8 mouse cellular contexts compared by ENCODE assay signal in genomic region chr4:152328691-152329090, GRCm38 (mm10). TPM values are rescaled to one million over a fixed set of nuclear protein-coding genes. Genes with fewer than 3 reads are reported as not detected.
DNase-seq lines count a peak whose midpoint lies in the region; ATAC-seq and TF ChIP-seq lines count a peak whose summit lies in the region.

No protein-coding gene starts in this region.

- no peak overlapping the region for H3K27ac ChIP-seq in left cerebral cortex, adult 2 months
- no peak overlapping the region for H3K27ac ChIP-seq in liver, postnatal 0 days (ENCODE audit: low read depth)

- TF ChIP-seq CTCF in left cerebral cortex, adult 2 months (IDR thresholded peaks at IDR 0.05) = peak; percentile 40; the same call in 1 of the 2 replicates
- TF ChIP-seq CTCF in liver, postnatal 0 days (IDR thresholded peaks at IDR 0.05; ENCODE audit: low read depth) = peak; percentile 63

- intact Hi-C loops in left cerebral cortex, adult 2 months (cut with DNase I) = loop anchor here (5.0 kb wide), 2 partner anchors 149 to 156 kb away; partner anchors contain the start of genes Kcnab2 and Nphp4
- intact Hi-C loops in left cerebral cortex, postnatal 36 days (cut with DNase I) = no loop called here
- intact Hi-C loops in gastrocnemius, postnatal 36 days (cut with DNase I) = no loop called here

- 71% methylated on average over 6 of the region's 6 CpGs for WGBS in liver, postnatal 0 days (ENCODE audit: insufficient replicate concordance)

- no peaks in the 10 kb centered on the region for H3K9me3 ChIP-seq in liver, postnatal 0 days (ENCODE audit: low read length)

- peaks cover 7% of the 10 kb centered on the region for H3K4me1 ChIP-seq in liver, postnatal 0 days (ENCODE audit: insufficient read depth)

- H3K27me3 ChIP-seq in liver, postnatal 0 days (ENCODE audit: insufficient read depth, low read length) = no peaks in the 10 kb centered on the region

- no peak for ATAC-seq in liver, postnatal 0 days

- peaks cover 50% of the 10 kb centered on the region for H3K36me3 ChIP-seq in liver, postnatal 0 days (replicated peaks; ENCODE audit: insufficient read depth, low read length)

- no peak overlapping the region for H3K4me2 ChIP-seq in liver, postnatal 0 days (ENCODE audit: low read depth, low read length)

- TF ChIP-seq EP300 in liver, postnatal 0 days (IDR thresholded peaks at IDR 0.05; ENCODE audit: low read depth) = no peak

- no peak overlapping the region for H3K4me3 ChIP-seq in left cerebral cortex, adult 2 months
- no peak overlapping the region for H3K4me3 ChIP-seq in liver, postnatal 0 days (ENCODE audit: low read depth, low read length)

- no peak overlapping the region for H3K9ac ChIP-seq in liver, postnatal 0 days (replicated peaks)

- peak; percentile 56 to 62 for DNase-seq in cerebellum, adult 18-20 months
- DNase-seq in cerebellum, adult 9-10 months = no peak
- DNase-seq in left cerebral cortex, adult 2 months (ENCODE audit: extremely low spot score in 1 of 2, low spot score in 2 of 2) = peak in 1 of 2 experiments; percentile 35
- DNase-seq in left cerebral cortex, postnatal 36 days (ENCODE audit: low spot score in 2 of 2) = no peak
- DNase-seq in adrenal gland, postnatal 14 days = peak; percentile 72
- DNase-seq in liver, postnatal 0 days = peak; percentile 67
- no peak for DNase-seq in left cerebral cortex, adult 9 months (ENCODE audit: low spot score in 2 of 2)
- DNase-seq in gastrocnemius, postnatal 36 days = no peak

RNA-seq across cellular contexts. Expression of gene Rpl22, which starts 3.1 kb away (rescaled TPM):
- 100 to 1,000 TPM; 171 to 172 TPM for total RNA-seq in left cerebral cortex, adult 2 months (2021)
- 100 to 1,000 TPM; 161 to 162 TPM for total RNA-seq in left cerebral cortex, postnatal 36 days (2021)
- 493 and 564 TPM in 2 replicates for total RNA-seq in adrenal gland, postnatal 14 days (2021)
- polyA plus RNA-seq in liver, postnatal 0 days (2015; fragmentation: Nextera tagmentation; extraction: Ambion mirVana) = 207 and 213 TPM in 2 replicates
- total RNA-seq in gastrocnemius, postnatal 36 days (2021) = 100 to 1,000 TPM; 165 to 223 TPM

RNA-seq across cellular contexts. Expression of gene Chd5, which starts 9.8 kb away (rescaled TPM):
- total RNA-seq in left cerebral cortex, adult 2 months (2021) = 100 to 1,000 TPM; 176 to 194 TPM
- total RNA-seq in left cerebral cortex, postnatal 36 days (2021) = 100 to 1,000 TPM; 162 to 195 TPM
- 7.1 and 8.0 TPM in 2 replicates for total RNA-seq in adrenal gland, postnatal 14 days (2021)
- polyA plus RNA-seq in liver, postnatal 0 days (2015; fragmentation: Nextera tagmentation; extraction: Ambion mirVana) = 0.38 TPM in 1 of 2 replicates, not detected in the other
- total RNA-seq in gastrocnemius, postnatal 36 days (2021) = under 1 TPM; 0.10 to 0.13 TPM

RNA-seq across cellular contexts. Expression of gene Rnf207, which starts 9.9 kb away (rescaled TPM):
- 10 to 100 TPM; 17.0 to 18.6 TPM for total RNA-seq in left cerebral cortex, adult 2 months (2021)
- total RNA-seq in left cerebral cortex, postnatal 36 days (2021) = 10 to 100 TPM; 10.2 to 17.0 TPM
- total RNA-seq in adrenal gland, postnatal 14 days (2021) = 0.26 TPM in 1 of 2 replicates, not detected in the other
- 0.13 TPM in 1 of 2 replicates, not detected in the other for polyA plus RNA-seq in liver, postnatal 0 days (2015; fragmentation: Nextera tagmentation; extraction: Ambion mirVana)
- not detected for total RNA-seq in gastrocnemius, postnatal 36 days (2021)

RNA-seq across cellular contexts. Expression of gene Icmt, which starts 31.7 kb away (rescaled TPM):
- 10 to 100 TPM; 49.8 to 54.3 TPM for total RNA-seq in left cerebral cortex, adult 2 months (2021)
- total RNA-seq in left cerebral cortex, postnatal 36 days (2021) = 10 to 100 TPM; 45.9 to 47.8 TPM
- 36.9 and 39.6 TPM in 2 replicates for total RNA-seq in adrenal gland, postnatal 14 days (2021)
- 5.9 and 6.9 TPM in 2 replicates for polyA plus RNA-seq in liver, postnatal 0 days (2015; fragmentation: Nextera tagmentation; extraction: Ambion mirVana)
- total RNA-seq in gastrocnemius, postnatal 36 days (2021) = 10 to 100 TPM; 14.4 to 17.3 TPM

RNA-seq across cellular contexts. Expression of gene Hes3, which starts 37.2 kb away (rescaled TPM):
- under 1 TPM; 0.30 to 0.32 TPM for total RNA-seq in left cerebral cortex, adult 2 months (2021)
- total RNA-seq in left cerebral cortex, postnatal 36 days (2021) = under 1 TPM in 1 of 2 experiments, not detected in 1; 0.35 TPM
- total RNA-seq in adrenal gland, postnatal 14 days (2021) = not detected in 2 replicates
- polyA plus RNA-seq in liver, postnatal 0 days (2015; fragmentation: Nextera tagmentation; extraction: Ambion mirVana) = not detected in 2 replicates
- total RNA-seq in gastrocnemius, postnatal 36 days (2021) = not detected

Comparison
In these comparisons a context has a peak if more than half of its experiments do, and no peak if none do; other contexts are left out.
1. DNase-seq: peak in cerebellum, adult 18-20 months (2 of 2), adrenal gland, postnatal 14 days (single experiment) and liver, postnatal 0 days (single experiment); none in cerebellum, adult 9-10 months (single experiment), left cerebral cortex, postnatal 36 days (0 of 2), left cerebral cortex, adult 9 months (0 of 2) and gastrocnemius, postnatal 36 days (0 of 2).
2. RNA of gene Chd5, which starts 9.8 kb away (total RNA-seq): 162 to 195 TPM in left cerebral cortex, postnatal 36 days and 176 to 194 TPM in left cerebral cortex, adult 2 months; 7.1 to 8.0 TPM in adrenal gland, postnatal 14 days and 0.10 to 0.13 TPM in gastrocnemius, postnatal 36 days; every median in the first group is over 10 times any median in the second.